Mouse (Mus musculus): Measurements from ENCODE around the gene Olfr165.
"Not testable (repeated sequence)": the region's sequence is repeated elsewhere in the genome, so short reads cannot be mapped to it uniquely, and the experiment has no call there.

Gene Olfr165

GRCm38 (mm10) chr16:19423034-19423433 is at the start of gene Olfr165:
Gene Olfr165, minus strand, starts transcription at chr16:19423134.
- no peak for DNase-seq

- DNase-seq = no peak
Observed at GRCm38 (mm10) chr16:19464365-19464764, 41.4 kb upstream of the Olfr165 start.

DNA sequence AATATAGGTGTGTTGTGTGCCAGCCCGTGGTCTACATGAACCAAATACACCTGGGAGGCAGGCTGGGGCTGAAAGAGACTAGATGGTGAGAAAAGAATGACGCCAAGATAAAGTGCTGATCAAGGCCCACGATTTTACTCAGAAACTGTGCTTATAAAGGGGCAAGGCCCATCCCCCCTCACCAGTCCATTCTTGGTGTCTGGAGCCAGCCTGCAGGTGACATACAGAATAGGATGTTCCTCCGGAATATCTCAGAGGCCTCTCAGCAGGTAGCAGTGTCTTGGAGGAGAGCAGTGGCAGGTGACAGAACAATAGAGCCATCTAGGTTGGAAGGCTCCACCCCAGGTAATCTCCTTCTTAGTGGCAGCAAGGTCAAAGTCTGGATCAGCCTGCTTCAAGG is 35.8 kb upstream of the Olfr165 start:
- not testable (repeated sequence) for DNase-seq

- DNase-seq = no peak
Observed at GRCm38 (mm10) chr16:19387984-19388383, 35.0 kb downstream of the Olfr165 start.

All from heart, adult 11 months (tissue).